Mouse (Mus musculus): ENCODE measurements around the gene Lrrfip2.

- TF ChIP-seq CTCF (IDR thresholded peaks at IDR 0.05; ENCODE audit: low read depth, low read length) (no peak), POLR2A (IDR thresholded peaks at IDR 0.05; ENCODE audit: extremely low read depth, insufficient read depth, low read length) (no peak)
Measured at GRCm38 (mm10) chr9:111239821-111240220, 122.4 kb downstream of the Lrrfip2 start.

Data from liver, adult 2 months (tissue).